Mouse (Mus musculus) brain, embryonic 14.5 days (tissue): ENCODE data around the gene Nit1. TPM values are rescaled to one million over a fixed set of nuclear protein-coding genes. Genes with fewer than 3 reads are reported as not detected.
"Not testable (repeated sequence)": the region's sequence is repeated elsewhere in the genome, so short reads cannot be mapped to it uniquely, and the experiment has no call there.

ENCODE experiments used
- DNase-seq: peaks from one replicate; pipeline ENCODE4 v3.0.0-alpha.2; 2011; ENCODE audit warnings: low read depth
- CTCF ChIP-seq: fragments of 200-500 bp; IDR thresholded peaks from 2 replicates; pipeline ENCODE4 v1.5.1; 2012; ENCODE audit warnings: inconsistent platforms, mild to moderate bottlenecking, moderate library complexity, borderline replicate concordance; ENCODE audit not compliant: insufficient read depth, insufficient read length; ENCODE audit errors: extremely low read depth
- POLR2A ChIP-seq: fragments of 200-500 bp; IDR thresholded peaks from 2 replicates; pipeline ENCODE4 v1.6.1; 2012; ENCODE audit warnings: mild to moderate bottlenecking, inconsistent platforms, borderline replicate concordance; ENCODE audit not compliant: poor library complexity, insufficient read depth, insufficient read length, severe bottlenecking; ENCODE audit errors: extremely low read depth
- polyA plus RNA-seq: library from polyadenylated mRNA; depleted of rRNA; stranded (reverse); fragments of >200 nt; gene quantifications from 2 replicates; pipeline ENCODE4 v1.2.3, GENCODE M21; 2012; rRNA removed

Nit1 gene
- polyA plus RNA-seq, 1 experiment, result 57.0 TPM

- no peak for DNase-seq
- TF ChIP-seq POLR2A (no peak), CTCF (no peak)
These were observed 23.4 kb downstream of the Nit1 start for GRCm38 (mm10) chr1:171322012-171322411.

GRCm38 (mm10) chr1:171321415-171321814 lies 24.0 kb downstream of the Nit1 start:
- TF ChIP-seq POLR2A, result no peak
- TF ChIP-seq CTCF, result 0 out of 2 replicates have a peak, but pooled peaks have one; percentile 1
- DNase-seq, result peak; percentile 50

- DNase-seq, result no peak
These were observed 25.3 kb downstream of the Nit1 start for GRCm38 (mm10) chr1:171320151-171320550.

GRCm38 (mm10) chr1:171319748-171320147 lies 25.7 kb downstream of the Nit1 start:
- no peak for DNase-seq
- TF ChIP-seq CTCF (no peak), POLR2A (no peak)

More at GRCm38 (mm10) chr1:171320151-171320550, 25.3 kb downstream of the Nit1 start:
- TF ChIP-seq CTCF (no peak), POLR2A (no peak)

- no peak for TF ChIP-seq POLR2A
- no peak for TF ChIP-seq CTCF
- DNase-seq, result no peak
These were observed 36.1 kb downstream of the Nit1 start for GRCm38 (mm10) chr1:171309321-171309720.

- DNase-seq, result not testable (repeated sequence)
These were observed 39.3 kb downstream of the Nit1 start for GRCm38 (mm10) chr1:171306157-171306556.

GRCm38 (mm10) chr1:171298226-171298625 lies 47.2 kb downstream of the Nit1 start:
- TF ChIP-seq CTCF (no peak), POLR2A (no peak)
- DNase-seq, result no peak

- TF ChIP-seq POLR2A, result no peak
- no peak for TF ChIP-seq CTCF
- DNase-seq, result no peak
These were observed 50.4 kb downstream of the Nit1 start for GRCm38 (mm10) chr1:171295063-171295402.

GRCm38 (mm10) chr1:171294298-171295062 lies 51.0 kb downstream of the Nit1 start, which contains the start of gene Ufc1:
Gene Ufc1, minus strand, starts transcription at chr1:171295024.
- TF ChIP-seq POLR2A (peak; percentile 5; the same call in 1 of the 2 replicates), CTCF (peak; percentile 47; the same call in 1 of the 2 replicates)

GRCm38 (mm10) chr1:171293906-171294297 lies 51.5 kb downstream of the Nit1 start:
- no peak for TF ChIP-seq POLR2A
- TF ChIP-seq CTCF, result no peak
- no peak for DNase-seq

More at GRCm38 (mm10) chr1:171294298-171295062, 51.0 kb downstream of the Nit1 start, which contains the start of gene Ufc1:
- peak; percentile 96 for DNase-seq

- TF ChIP-seq CTCF, result no peak
- DNase-seq, result no peak
These were observed 52.1 kb downstream of the Nit1 start for GRCm38 (mm10) chr1:171293351-171293750.

- DNase-seq, result no peak
These were observed 57.1 kb downstream of the Nit1 start for GRCm38 (mm10) chr1:171288328-171288727.

More at GRCm38 (mm10) chr1:171288328-171288727, 57.1 kb downstream of the Nit1 start:
- TF ChIP-seq POLR2A (no peak), CTCF (no peak)

Other genes starting within 250 kb of the Nit1 start
- gene Cfap126, start 231.7 kb downstream of the Nit1 start, polyA plus RNA-seq, result 9.8 and 16.7 TPM in 2 replicates
- gene Sdhc, start 195.0 kb downstream of the Nit1 start, polyA plus RNA-seq, result 272 and 337 TPM in 2 replicates
- 1.1 and 5.1 TPM in 2 replicates for gene Mpz, start 194.9 kb downstream of the Nit1 start, polyA plus RNA-seq
- 10.0 and 22.6 TPM in 2 replicates for gene Pcp4l1, start 149.4 kb downstream of the Nit1 start, polyA plus RNA-seq
- 0.03 and 0.09 TPM in 2 replicates for gene Nr1i3, start 131.7 kb downstream of the Nit1 start, polyA plus RNA-seq
- gene Tomm40l, start 123.1 kb downstream of the Nit1 start, polyA plus RNA-seq, result 35.8 and 38.1 TPM in 2 replicates
- 2.7 and 3.7 TPM in 2 replicates for gene Apoa2, start 120.6 kb downstream of the Nit1 start, polyA plus RNA-seq
- 16.5 and 18.2 TPM in 2 replicates for gene Fcer1g, start 111.3 kb downstream of the Nit1 start, polyA plus RNA-seq
- 4.1 and 4.6 TPM in 2 replicates for gene Adamts4, start 95.2 kb downstream of the Nit1 start, polyA plus RNA-seq
- gene Ndufs2, start 94.3 kb downstream of the Nit1 start, polyA plus RNA-seq, result 130 and 153 TPM in 2 replicates
- gene B4galt3, start 75.3 kb downstream of the Nit1 start, polyA plus RNA-seq, result 101 and 122 TPM in 2 replicates
- gene Ppox, start 64.5 kb downstream of the Nit1 start, polyA plus RNA-seq, result 70.7 and 111 TPM in 2 replicates
- gene Usp21, start 57.7 kb downstream of the Nit1 start, polyA plus RNA-seq, result 110 and 136 TPM in 2 replicates
- gene Ufc1, start 50.6 kb downstream of the Nit1 start, polyA plus RNA-seq, result 52.7 and 63.1 TPM in 2 replicates
- gene Dedd, start 16.5 kb downstream of the Nit1 start, polyA plus RNA-seq, result 62.1 and 63.5 TPM in 2 replicates
- gene Pfdn2, start within 50 bp of the Nit1 start, polyA plus RNA-seq, result 45.5 and 90.3 TPM in 2 replicates
- gene Klhdc9, start 15.2 kb upstream of the Nit1 start, polyA plus RNA-seq, result 3.1 and 3.7 TPM in 2 replicates
- 1.9 and 2.8 TPM in 2 replicates for gene Nectin4, start 24.5 kb upstream of the Nit1 start, polyA plus RNA-seq
- gene Arhgap30, start 43.3 kb upstream of the Nit1 start, polyA plus RNA-seq, result 0.47 and 0.52 TPM in 2 replicates
- 242 and 259 TPM in 2 replicates for gene Usf1, start 65.7 kb upstream of the Nit1 start, polyA plus RNA-seq
- 4.6 and 7.2 TPM in 2 replicates for gene Tstd1, start 73.2 kb upstream of the Nit1 start, polyA plus RNA-seq
- gene F11r, start 91.9 kb upstream of the Nit1 start, polyA plus RNA-seq, result 3.9 and 7.3 TPM in 2 replicates
- 15.8 and 17.8 TPM in 2 replicates for gene Alyref2, start 157.8 kb upstream of the Nit1 start, polyA plus RNA-seq
- 0.08 TPM in 1 of 2 replicates, not detected in the other for gene Itln1, start 189.6 kb upstream of the Nit1 start, polyA plus RNA-seq
- gene Cd244a, start 213.5 kb upstream of the Nit1 start, polyA plus RNA-seq, result not detected in 2 replicates